Mouse (Mus musculus) lung, postnatal 0 days (tissue): ENCODE results near the gene Nfu1.

Experiments used
- CTCF ChIP-seq: IDR thresholded peaks from 2 replicates; pipeline ENCODE4 v1.5.1; 2016; ENCODE audit warnings: antibody characterized with exemption, mild to moderate bottlenecking
- EP300 ChIP-seq: IDR thresholded peaks from 2 replicates; pipeline ENCODE4 v1.6.1; 2016; ENCODE audit warnings: antibody characterized with exemption, mild to moderate bottlenecking, control low read depth

DNA sequence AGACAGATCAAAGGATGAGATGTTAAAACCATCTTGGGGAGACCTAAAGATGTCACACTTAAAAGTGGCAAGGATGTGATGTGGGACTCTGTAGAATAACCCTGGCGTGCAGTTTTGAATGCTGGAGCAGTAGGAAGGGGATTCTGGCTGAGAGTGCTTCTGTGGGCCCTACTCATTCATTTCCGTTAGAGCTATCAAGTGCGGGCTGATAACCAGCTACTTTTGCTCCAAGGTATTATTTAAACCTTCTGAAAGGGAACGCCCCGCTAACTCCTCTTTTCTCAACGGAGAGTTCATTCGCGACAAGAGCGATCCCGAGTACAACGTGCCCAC lies 32.9 kb downstream of the Nfu1 start:
- TF ChIP-seq EP300 (no peak; the same call in 1 of the 2 replicates), CTCF (no peak)
